Mouse (Mus musculus) stomach, embryonic 15.5 days (tissue): Measurements from ENCODE around the gene Ces2e. TPM values are rescaled to one million over a fixed set of nuclear protein-coding genes. Genes with fewer than 3 reads are reported as not detected.
"Not testable (repeated sequence)": the region's sequence is repeated elsewhere in the genome, so short reads cannot be mapped to it uniquely, and the experiment has no call there.

Source experiments
- ATAC-seq: fragments of 200-750 bp; cut with Nextera tagmentation; 2 replicates; pipeline ENCODE4 v1.8.0; 2017; ENCODE audit warnings: low read depth, moderate number of reproducible peaks, moderate TSS enrichment; ENCODE audit not compliant: insufficient read depth, low FRiP score
- H3K27ac ChIP-seq: fragments of 300-500 bp; sonication (generic); 2 replicates; pipeline ENCODE4 v1.5.1; 2015; ENCODE audit warnings: mild to moderate bottlenecking, inconsistent platforms
- H3K27me3 ChIP-seq: fragments of 300-500 bp; sonication (generic); replicated peaks from 2 replicates; pipeline ENCODE4 v1.6.1; 2015; ENCODE audit warnings: inconsistent platforms
- H3K36me3 ChIP-seq: fragments of 300-500 bp; sonication (generic); 2 replicates; pipeline ENCODE4 v1.6.1; 2015; ENCODE audit warnings: inconsistent platforms
- H3K4me1 ChIP-seq: fragments of 300-500 bp; sonication (generic); 2 replicates; pipeline ENCODE4 v1.6.1; 2015; ENCODE audit warnings: inconsistent platforms
- H3K4me2 ChIP-seq: fragments of 300-500 bp; sonication (generic); 2 replicates; pipeline ENCODE4 v1.6.1; 2015; ENCODE audit warnings: mild to moderate bottlenecking, inconsistent platforms
- H3K4me3 ChIP-seq: fragments of 300-500 bp; sonication (generic); replicated peaks from 2 replicates; pipeline ENCODE4 v1.5.1; 2015; ENCODE audit warnings: inconsistent platforms
- H3K9ac ChIP-seq: fragments of 300-500 bp; sonication (generic); 2 replicates; pipeline ENCODE4 v1.6.1; 2015; ENCODE audit warnings: inconsistent platforms
- H3K9me3 ChIP-seq: fragments of 300-500 bp; sonication (generic); 2 replicates; pipeline ENCODE4 v1.6.1; 2016; ENCODE audit warnings: inconsistent platforms
- WGBS: fragments of 180-500 bp; shearing (Covaris S2); methylation state at CpG from one replicate; pipeline ENCODE4 v1.1.7; 2015; 5-methylcytosine and 5-hydroxymethylcytosine counted together
- polyA plus RNA-seq: library from polyadenylated mRNA; unstranded; fragments of >200 nt; fragmentation: Nextera tagmentation; extraction: Ambion mirVana; gene quantifications from 2 replicates; pipeline ENCODE4 v1.2.1, GENCODE M21; 2015

Gene Ces2e
- polyA plus RNA-seq = 3.0 and 5.0 TPM in 2 replicates

DNA sequence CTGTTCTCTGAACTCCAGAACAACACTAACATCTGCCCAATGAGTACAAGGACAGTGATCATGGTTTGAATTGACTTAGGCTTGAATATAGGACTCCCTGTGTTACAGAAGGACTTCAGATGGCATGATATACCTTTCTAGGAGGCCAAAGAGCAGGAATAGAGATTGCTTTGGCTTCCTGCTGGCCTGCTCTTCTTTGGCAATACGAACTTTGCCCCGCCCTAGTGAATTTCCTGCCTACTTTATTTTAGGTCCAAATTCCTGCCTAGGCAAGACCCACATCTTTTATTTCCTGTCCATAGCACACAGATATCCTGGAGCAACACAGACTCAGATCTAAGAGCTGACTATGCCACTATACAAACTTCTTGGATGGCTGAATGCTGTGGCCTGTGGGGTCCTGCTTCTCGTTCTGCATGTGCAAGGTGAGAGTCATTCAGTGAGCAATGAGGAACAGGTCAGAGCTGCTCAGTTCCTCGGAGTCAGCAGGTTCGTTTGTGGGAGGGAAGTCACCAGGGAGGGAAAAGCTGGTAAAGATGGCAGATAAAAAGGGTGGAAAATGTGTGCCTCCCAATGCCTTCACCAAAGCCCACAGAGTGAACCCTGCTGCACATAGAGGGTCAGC, at the start of gene Ces2e:
Ces2e (plus strand) TSS at position 289 of the 625 bp plus-strand sequence.
- Histone ChIP-seq H3K4me2 (no peak within 1 kb of the TSS), H3K36me3 (no peaks in the 10 kb centered on the region), H3K4me3 (no peak within 1 kb of the TSS), H3K9me3 (no peaks in the 10 kb centered on the region), H3K27ac (no peak within 1 kb of the TSS; the same call in 1 of the 2 replicates), H3K9ac (no peak within 1 kb of the TSS), H3K4me1 (no peaks in the 10 kb centered on the region), H3K27me3 (no peaks in the 10 kb centered on the region)
- no peak for ATAC-seq
- WGBS = 58% methylated on average over 5 of the region's 5 CpGs

DNA sequence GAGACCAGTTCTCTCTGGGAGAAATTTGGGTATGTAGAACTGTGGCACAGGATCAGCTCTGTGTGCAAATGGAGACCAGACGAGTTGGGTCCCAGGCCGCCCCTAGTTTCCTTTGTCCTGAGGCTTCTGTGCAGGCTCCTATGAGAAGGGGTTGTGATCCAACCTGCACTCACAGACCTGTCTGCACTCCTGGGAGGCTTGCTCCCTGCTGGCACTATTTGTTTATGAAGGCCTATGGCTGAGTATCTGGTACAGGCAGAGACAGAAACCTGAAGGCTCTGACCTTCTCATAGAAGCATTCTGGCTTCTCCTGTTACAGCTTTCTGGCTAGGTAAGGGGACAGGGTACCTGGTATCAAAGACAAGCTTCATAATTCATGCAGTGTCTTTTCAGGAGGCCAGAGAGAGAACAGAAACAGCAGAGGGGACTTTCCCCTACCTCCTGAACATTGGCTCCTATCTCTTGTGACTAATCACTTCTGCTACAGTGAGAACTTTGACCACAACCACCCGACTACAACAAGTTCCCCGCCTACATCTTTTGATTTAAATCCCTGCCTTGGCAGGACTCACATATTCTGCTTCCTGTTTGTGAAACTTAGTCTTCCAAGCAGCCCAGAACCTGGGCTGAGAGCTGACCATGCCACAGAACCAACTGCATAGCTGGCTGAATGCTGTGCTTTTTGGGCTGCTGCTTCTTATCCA, 39.7 kb upstream of the Ces2e start:
- H3K9me3 ChIP-seq, H3K4me1 ChIP-seq, H3K27me3 ChIP-seq, H3K9ac ChIP-seq, H3K27ac ChIP-seq, H3K36me3 ChIP-seq, H3K4me3 ChIP-seq, H3K4me2 ChIP-seq: not testable (repeated sequence)
- no CpG with 5 or more reads among the region's 4 CpGs for WGBS
- ATAC-seq = peak; percentile 58; the same call in 1 of the 2 replicates

DNA sequence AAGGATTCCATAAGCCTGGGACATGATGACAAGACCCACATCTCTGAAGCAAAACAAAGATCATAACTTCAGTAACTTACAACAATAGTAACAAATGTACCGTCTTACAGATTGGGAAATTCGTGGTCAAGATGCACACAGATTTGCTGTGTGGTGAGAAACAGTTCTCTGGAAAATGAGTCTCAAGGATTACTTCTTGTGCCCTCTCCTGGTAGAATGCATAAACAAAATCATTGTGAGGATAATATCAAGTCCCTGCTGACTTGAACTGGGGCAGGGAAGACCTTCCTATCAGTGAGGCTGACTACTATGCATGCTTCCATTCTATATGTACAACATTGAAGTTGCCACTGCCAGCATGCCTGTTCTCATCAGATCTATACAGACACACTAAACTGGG, 24.3 kb upstream of the Ces2e start:
- Histone ChIP-seq H3K9me3 (no peaks in the 10 kb centered on the region), H3K36me3 (no peaks in the 10 kb centered on the region), H3K9ac (no peak overlapping the region), H3K4me3 (no peak overlapping the region), H3K4me1 (no peaks in the 10 kb centered on the region), H3K4me2 (no peak overlapping the region), H3K27ac (no peak overlapping the region), H3K27me3 (no peaks in the 10 kb centered on the region)
- ATAC-seq = no peak
- 77% methylated on average over 2 of the region's 2 CpGs for WGBS

DNA sequence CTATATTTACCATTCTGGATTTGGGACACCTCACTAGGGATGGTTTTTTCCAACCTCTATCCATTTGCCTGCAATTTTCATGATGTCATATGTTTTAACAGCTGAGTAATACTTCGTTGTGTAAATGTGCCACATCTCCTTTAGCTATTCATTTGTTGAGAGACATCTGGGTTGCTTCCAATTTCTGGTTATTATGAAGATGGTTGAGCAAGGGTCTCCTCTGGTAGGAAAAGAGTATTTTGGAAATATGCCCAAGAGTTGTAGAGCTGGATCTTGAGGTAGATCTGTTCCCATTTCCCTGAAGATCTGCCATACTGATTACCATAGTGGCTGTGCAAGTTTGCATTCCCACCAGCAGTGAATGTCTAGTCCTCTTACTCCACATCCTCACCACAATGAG, 18.9 kb upstream of the Ces2e start:
- H3K27me3 ChIP-seq = no peaks in the 10 kb centered on the region
- WGBS = 42% methylated on average over 1 of the region's 1 CpGs
- no peak overlapping the region for H3K4me3 ChIP-seq
- ATAC-seq = no peak
- H3K27ac ChIP-seq = no peak overlapping the region
- H3K4me2 ChIP-seq = no peak overlapping the region
- no peaks in the 10 kb centered on the region for H3K36me3 ChIP-seq
- H3K9ac ChIP-seq = no peak overlapping the region
- H3K4me1 ChIP-seq = no peaks in the 10 kb centered on the region
- no peaks in the 10 kb centered on the region for H3K9me3 ChIP-seq

DNA sequence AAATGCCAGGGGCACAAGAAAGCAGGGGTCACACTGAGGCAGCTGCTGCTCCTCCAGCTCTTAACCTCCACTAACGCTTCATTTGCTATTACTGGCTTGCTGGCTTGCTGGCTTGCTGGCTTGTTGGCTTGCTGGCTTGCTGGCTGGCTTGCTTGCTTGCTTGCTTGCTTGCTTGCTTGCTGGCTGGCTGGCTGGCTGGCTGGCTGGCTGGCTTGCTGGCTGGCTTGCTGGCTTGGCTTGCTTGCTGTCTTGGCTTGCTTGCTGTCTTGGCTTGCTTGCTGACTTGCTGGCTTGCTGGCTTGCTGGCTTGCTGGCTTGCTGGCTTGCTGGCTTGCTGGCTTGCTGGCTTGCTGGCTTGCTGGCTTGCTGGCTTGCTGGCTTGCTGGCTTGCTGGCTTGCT, 17.0 kb upstream of the Ces2e start:
- not testable (repeated sequence) for H3K27me3 ChIP-seq, H3K4me2 ChIP-seq, ATAC-seq, H3K4me3 ChIP-seq, H3K9me3 ChIP-seq, H3K27ac ChIP-seq, H3K36me3 ChIP-seq, H3K9ac ChIP-seq, H3K4me1 ChIP-seq
- 91% methylated on average over 1 of the region's 1 CpGs for WGBS

DNA sequence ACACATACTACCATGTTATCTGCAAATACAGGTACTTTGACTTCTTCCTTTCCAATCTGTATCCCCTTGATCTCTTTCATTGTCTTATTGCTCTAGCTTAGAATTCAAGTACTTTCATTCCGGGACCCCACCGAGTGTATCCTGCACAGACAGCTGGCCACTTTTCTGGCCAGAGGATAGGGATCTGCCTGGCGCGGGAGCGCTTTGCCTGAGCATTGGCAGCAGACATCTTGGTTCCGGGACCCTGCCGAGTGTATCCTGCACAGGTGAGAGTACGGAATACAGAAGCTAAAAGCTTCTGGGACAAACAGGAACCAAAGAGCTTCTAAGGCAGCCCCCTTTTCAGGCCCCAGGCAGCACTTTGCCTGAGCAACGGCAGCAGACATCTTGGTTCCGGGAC, 16.4 kb upstream of the Ces2e start:
- ATAC-seq, H3K4me2 ChIP-seq, H3K4me3 ChIP-seq, H3K27ac ChIP-seq, H3K9me3 ChIP-seq, H3K36me3 ChIP-seq, H3K27me3 ChIP-seq, H3K9ac ChIP-seq, H3K4me1 ChIP-seq: not testable (repeated sequence)
- 91% methylated on average over 10 of the region's 10 CpGs for WGBS

DNA sequence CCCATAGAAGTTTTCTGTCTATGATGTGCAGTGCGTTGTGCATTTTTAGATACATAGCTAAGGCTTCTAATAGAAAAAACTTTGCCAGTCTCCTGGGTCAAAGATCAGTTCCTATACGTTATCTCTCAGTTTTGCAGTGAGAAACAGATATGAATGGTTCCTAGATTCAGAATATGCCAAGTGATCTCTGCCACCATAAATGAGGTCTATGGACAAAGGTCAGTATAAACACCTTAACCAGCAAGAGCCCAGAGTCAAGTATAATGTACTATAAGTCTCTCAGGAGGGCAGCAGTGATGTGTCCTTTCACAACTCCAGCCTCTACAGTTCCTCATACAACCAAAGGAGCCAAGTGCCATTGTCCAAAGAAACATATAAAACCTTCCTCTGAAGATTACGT, 1.2 kb downstream of the Ces2e start:
- Histone ChIP-seq H3K4me2 (no peak overlapping the region), H3K9me3 (no peaks in the 10 kb centered on the region), H3K4me3 (no peak overlapping the region), H3K36me3 (no peaks in the 10 kb centered on the region), H3K9ac (no peak overlapping the region), H3K27me3 (no peaks in the 10 kb centered on the region), H3K27ac (no peak overlapping the region), H3K4me1 (no peaks in the 10 kb centered on the region)
- no peak for ATAC-seq
- 79% methylated on average over 3 of the region's 3 CpGs for WGBS

DNA sequence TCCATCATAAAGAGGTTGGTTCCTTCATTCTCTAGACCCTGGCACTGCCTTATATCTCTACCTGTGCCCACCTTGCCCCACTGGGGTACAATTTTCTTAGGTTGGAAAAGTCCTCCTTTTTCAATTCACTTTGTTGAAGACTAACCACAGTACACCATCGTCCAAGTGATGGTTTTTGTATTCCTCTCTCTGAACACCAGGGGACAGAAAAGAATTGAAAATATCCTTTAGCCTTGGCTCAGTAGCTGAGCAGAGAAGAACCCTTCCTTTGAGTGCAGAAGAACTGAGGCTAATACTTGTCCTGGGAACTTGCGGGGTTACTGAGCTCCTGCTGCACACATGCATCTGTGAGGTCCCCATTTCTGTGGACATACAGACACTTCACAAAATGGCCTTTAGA, 18.6 kb downstream of the Ces2e start:
- no peak overlapping the region for H3K9ac ChIP-seq
- no peaks in the 10 kb centered on the region for H3K4me1 ChIP-seq
- H3K9me3 ChIP-seq = no peaks in the 10 kb centered on the region
- 72% methylated on average over 2 of the region's 2 CpGs for WGBS
- H3K4me3 ChIP-seq = no peak overlapping the region
- no peak overlapping the region for H3K4me2 ChIP-seq
- no peaks in the 10 kb centered on the region for H3K27me3 ChIP-seq
- ATAC-seq = no peak
- no peak overlapping the region for H3K27ac ChIP-seq
- H3K36me3 ChIP-seq = no peaks in the 10 kb centered on the region

DNA sequence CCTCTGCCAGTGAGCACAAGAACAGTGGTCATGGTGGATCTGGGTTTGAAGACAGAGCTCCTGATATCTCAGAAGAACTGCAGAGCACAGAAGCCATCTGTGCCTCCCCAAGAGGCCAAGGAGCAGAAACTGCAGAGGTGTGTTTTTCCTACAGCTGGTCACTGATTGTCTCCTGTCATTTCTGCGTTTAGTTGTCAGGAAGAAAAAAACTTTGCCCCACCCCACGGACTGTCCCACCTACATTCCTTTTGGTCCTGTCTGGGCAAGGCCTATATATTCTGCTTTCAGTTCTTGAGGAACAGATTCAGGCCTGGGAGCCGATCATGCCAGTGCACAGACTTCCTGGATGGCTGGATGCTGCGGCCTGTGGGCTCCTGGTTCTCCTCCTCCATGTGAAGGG, 21.0 kb downstream of the Ces2e start, which contains the start of gene Ces2f:
Ces2f (plus strand) TSS at position 301 of the 400 bp plus-strand sequence.
- H3K9ac ChIP-seq = no peak within 1 kb of the TSS
- no peak within 1 kb of the TSS for H3K27ac ChIP-seq
- no peaks in the 10 kb centered on the region for H3K4me1 ChIP-seq
- WGBS = 70% methylated on average over 4 of the region's 4 CpGs
- no peak within 1 kb of the TSS for H3K4me2 ChIP-seq
- H3K9me3 ChIP-seq = no peaks in the 10 kb centered on the region
- no peak within 1 kb of the TSS for H3K4me3 ChIP-seq
- H3K36me3 ChIP-seq = no peaks in the 10 kb centered on the region
- H3K27me3 ChIP-seq = no peaks in the 10 kb centered on the region
- ATAC-seq = no peak

DNA sequence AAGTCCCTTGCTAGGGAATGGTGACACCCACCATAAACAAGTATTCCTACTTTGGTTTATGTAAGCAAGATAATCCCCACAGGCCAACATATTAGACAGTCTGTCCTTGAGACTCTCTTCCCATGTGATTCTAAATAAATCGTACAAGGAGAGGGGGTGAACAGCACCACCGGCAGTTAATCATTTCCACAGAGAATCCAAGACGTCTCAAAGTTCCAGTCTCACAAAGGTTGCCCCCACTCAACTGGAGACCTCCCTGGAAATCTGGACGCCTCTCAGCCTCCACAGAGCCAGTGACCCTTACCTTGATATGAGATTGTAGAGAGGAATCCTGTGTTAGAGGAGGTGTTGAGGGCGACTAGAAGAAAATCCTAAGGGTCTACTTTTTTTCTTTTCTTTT, 23.0 kb downstream of the Ces2e start:
- Histone ChIP-seq H3K27me3 (no peaks in the 10 kb centered on the region), H3K27ac (no peak overlapping the region), H3K4me1 (no peaks in the 10 kb centered on the region), H3K36me3 (no peaks in the 10 kb centered on the region), H3K4me2 (no peak overlapping the region), H3K4me3 (no peak overlapping the region), H3K9ac (no peak overlapping the region), H3K9me3 (no peaks in the 10 kb centered on the region)
- ATAC-seq = no peak
- WGBS = 73% methylated on average over 5 of the region's 5 CpGs

DNA sequence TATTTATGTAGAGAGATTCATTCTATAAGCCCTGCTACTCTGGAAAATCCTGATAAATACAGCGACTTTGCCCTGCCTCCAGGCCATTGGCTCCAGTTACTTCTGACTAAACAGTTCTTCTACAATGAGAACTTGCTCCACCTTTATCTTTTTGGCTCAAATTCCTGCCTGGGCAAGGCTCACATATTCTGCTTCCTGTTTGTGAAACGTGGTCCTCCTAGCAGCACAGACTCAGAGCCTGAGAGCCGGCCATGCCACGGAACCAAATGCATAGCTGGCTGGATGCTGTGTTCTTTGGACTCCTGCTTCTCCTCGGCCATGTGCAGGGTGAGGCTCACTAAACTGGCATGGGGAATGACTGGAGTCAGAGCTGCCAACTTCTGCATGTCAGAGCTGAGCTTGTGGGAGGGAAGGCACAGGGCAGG, 35.5 kb downstream of the Ces2e start, which contains the start of gene Ces2g:
Ces2g (plus strand) TSS at position 182 of the 425 bp plus-strand sequence.
- no peak for ATAC-seq
- Histone ChIP-seq H3K4me2 (peak within 1 kb of the TSS; percentile 28; the same call in 1 of the 2 replicates), H3K9me3 (no peaks in the 10 kb centered on the region), H3K9ac (no peak within 1 kb of the TSS), H3K36me3 (no peaks in the 10 kb centered on the region), H3K4me1 (no peaks in the 10 kb centered on the region), H3K27me3 (no peaks in the 10 kb centered on the region), H3K4me3 (no peak within 1 kb of the TSS), H3K27ac (0 out of 2 replicates have a peak within 1 kb of the TSS, but pooled peaks have one; percentile 33)
- WGBS = 57% methylated on average over 5 of the region's 5 CpGs

DNA sequence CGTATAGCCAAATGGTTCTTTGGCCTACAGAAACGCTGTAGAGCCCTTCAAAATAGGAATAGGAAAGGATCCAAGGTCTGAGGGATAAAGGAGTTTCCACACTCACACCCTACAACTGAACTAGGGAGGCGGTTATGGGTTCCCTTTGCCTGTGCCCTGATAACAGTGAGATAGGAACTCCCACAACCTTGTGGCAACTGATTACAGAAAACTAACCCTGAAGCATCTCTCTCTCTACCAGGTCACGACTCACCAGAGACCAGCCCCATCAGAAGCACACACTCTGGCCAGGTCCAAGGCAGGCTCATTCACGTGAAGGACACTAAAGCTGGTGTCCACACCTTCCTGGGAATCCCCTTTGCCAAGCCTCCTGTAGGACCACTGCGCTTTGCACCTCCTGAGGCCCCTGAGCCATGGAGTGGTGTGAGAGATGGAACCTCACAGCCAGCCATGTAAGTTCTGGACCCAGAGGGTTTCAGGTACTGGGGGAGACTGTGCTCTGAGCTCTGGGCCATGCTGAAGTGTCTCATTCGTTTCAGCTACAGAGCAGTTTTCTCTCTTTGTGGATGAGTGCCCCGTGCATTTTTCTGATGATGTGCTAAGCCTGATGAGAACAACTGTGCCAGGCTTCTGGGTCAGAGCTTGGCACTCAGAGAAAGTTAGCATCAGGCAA, 36.3 kb downstream of the Ces2e start:
- WGBS = 66% methylated on average over 8 of the region's 8 CpGs

More for the DNA sequence above, 36.3 kb downstream of the Ces2e start:
- Histone ChIP-seq H3K9ac (no peak overlapping the region), H3K4me2 (no peak overlapping the region), H3K4me3 (no peak overlapping the region), H3K9me3 (no peaks in the 10 kb centered on the region), H3K27me3 (no peaks in the 10 kb centered on the region), H3K27ac (no peak overlapping the region), H3K4me1 (no peaks in the 10 kb centered on the region), H3K36me3 (no peaks in the 10 kb centered on the region)
- peak; percentile 92 for ATAC-seq
